Mouse (Mus musculus) ovary, adult 10 weeks (tissue): ENCODE data around the gene 1700057G04Rik. TPM values are rescaled to one million over a fixed set of nuclear protein-coding genes. Genes with fewer than 3 reads are reported as not detected.

Experiments used
- polyA plus RNA-seq: library from polyadenylated mRNA; stranded (reverse); fragments of 350-450 nt; fragmentation: Illumina TruSeq; extraction: RNeasy Lipid Tissue Mini Kit (QIAGEN cat#74804); gene quantifications from one replicate; pipeline ENCODE4 v1.2.3, GENCODE M21; 2014

The 1700057G04Rik gene
- polyA plus RNA-seq = not detected

GRCm38 (mm10) chr9:92309077-92309476 is at the start of gene 1700057G04Rik:
Gene 1700057G04Rik, plus strand, starts transcription at chr9:92309377.

GRCm38 (mm10) chr9:92275486-92276207 is 33.5 kb upstream of the 1700057G04Rik start, which contains the start of gene Plscr2:
Gene Plscr2, plus strand, starts transcription at chr9:92275602.

Other genes starting within 250 kb of the 1700057G04Rik start
- gene Plscr5, start 116.4 kb upstream of the 1700057G04Rik start, polyA plus RNA-seq = not detected
- gene Plscr1, start 59.6 kb upstream of the 1700057G04Rik start, polyA plus RNA-seq = 19.0 TPM
- gene Plscr2, start 33.8 kb upstream of the 1700057G04Rik start, polyA plus RNA-seq = 18.1 TPM
- gene Plscr4, start 148.0 kb downstream of the 1700057G04Rik start, polyA plus RNA-seq = 87.4 TPM
- 928 TPM for gene Plod2, start 232.8 kb downstream of the 1700057G04Rik start, polyA plus RNA-seq